Mouse (Mus musculus): ENCODE measurements around the gene Glrx5. TPM values are rescaled to one million over a fixed set of nuclear protein-coding genes. Genes with fewer than 3 reads are reported as not detected.

Glrx5 gene
- polyA plus RNA-seq, 1 experiment from 2014 or later: 169 TPM

DNA sequence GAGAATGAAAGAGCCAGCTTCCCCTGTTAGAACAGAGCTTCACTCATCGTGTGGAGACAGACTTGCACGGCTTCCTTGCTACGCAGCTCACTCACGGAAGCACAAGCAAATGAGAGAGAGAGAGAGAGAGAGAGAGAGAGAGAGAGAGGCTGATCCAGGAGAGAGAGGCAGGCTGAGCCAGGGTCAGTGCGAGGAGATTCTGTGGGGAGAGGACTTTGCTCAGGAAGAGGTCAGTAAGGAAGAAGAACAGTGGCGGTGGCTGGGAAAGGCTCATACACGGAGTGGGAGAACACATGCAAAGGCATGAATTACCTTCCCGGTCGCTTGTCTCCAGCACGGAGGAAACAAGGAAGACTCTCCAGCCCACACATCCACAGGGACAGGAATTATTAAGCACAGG lies 35.3 kb upstream of the Glrx5 start:
- no peak overlapping the region for H3K4me2 ChIP-seq
- no peaks in the 10 kb centered on the region for H3K27me3 ChIP-seq
- H3K9me3 ChIP-seq: no peaks in the 10 kb centered on the region
- 80% methylated on average over 10 of the region's 10 CpGs for WGBS
- no peak for ATAC-seq (ENCODE audit: low FRiP score, low read depth)
- no peak overlapping the region for H3K9ac ChIP-seq
- H3K27ac ChIP-seq (replicated peaks): no peak overlapping the region
- no peaks in the 10 kb centered on the region for H3K4me1 ChIP-seq (replicated peaks)
- H3K4me3 ChIP-seq: no peak overlapping the region
- no peaks in the 10 kb centered on the region for H3K36me3 ChIP-seq

GRCm38 (mm10) chr12:104997641-104998293 lies 34.7 kb upstream of the Glrx5 start:
- Histone ChIP-seq H3K4me3 (no peak overlapping the region), H3K36me3 (no peaks in the 10 kb centered on the region), H3K27ac (replicated peaks) (no peak overlapping the region), H3K9me3 (no peaks in the 10 kb centered on the region), H3K9ac (no peak overlapping the region), H3K4me1 (replicated peaks) (no peaks in the 10 kb centered on the region), H3K4me2 (no peak overlapping the region), H3K27me3 (no peaks in the 10 kb centered on the region)
- no peak for ATAC-seq (ENCODE audit: low FRiP score, low read depth)
- WGBS: 86% methylated on average over 10 of the region's 10 CpGs

GRCm38 (mm10) chr12:104998541-104998940 lies 33.9 kb upstream of the Glrx5 start:
- Histone ChIP-seq H3K27ac (replicated peaks) (no peak overlapping the region), H3K9ac (no peak overlapping the region), H3K4me2 (no peak overlapping the region), H3K27me3 (no peaks in the 10 kb centered on the region), H3K9me3 (no peaks in the 10 kb centered on the region), H3K4me3 (no peak overlapping the region), H3K36me3 (no peaks in the 10 kb centered on the region), H3K4me1 (replicated peaks) (no peaks in the 10 kb centered on the region; the same call in 1 of the 2 replicates)
- ATAC-seq (ENCODE audit: low FRiP score, low read depth): no peak
- WGBS: 71% methylated on average over 6 of the region's 6 CpGs

DNA sequence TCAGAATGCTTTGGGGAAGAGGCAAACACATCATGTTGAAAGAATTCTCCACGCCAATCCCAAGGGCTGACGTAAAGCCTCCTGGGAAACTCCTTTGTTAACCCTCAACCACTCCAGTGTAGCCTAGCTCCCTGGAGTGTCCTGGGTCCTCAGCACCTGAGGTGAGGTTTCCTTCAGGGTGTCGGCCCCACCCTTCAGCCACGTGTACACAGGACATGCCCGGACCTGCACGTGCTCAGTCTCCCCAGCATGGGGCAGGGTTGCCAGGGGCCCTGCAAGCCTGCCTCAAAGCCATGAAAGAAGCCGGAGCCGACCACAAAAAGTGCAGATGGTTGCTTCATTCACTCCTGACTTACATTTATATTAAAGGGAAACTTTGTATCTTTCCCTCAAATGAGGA lies 33.3 kb upstream of the Glrx5 start:
- Histone ChIP-seq H3K9ac (no peak overlapping the region), H3K36me3 (no peaks in the 10 kb centered on the region), H3K9me3 (no peaks in the 10 kb centered on the region), H3K27me3 (no peaks in the 10 kb centered on the region), H3K4me2 (no peak overlapping the region), H3K4me3 (no peak overlapping the region), H3K4me1 (replicated peaks) (no peaks in the 10 kb centered on the region; the same call in 1 of the 2 replicates), H3K27ac (replicated peaks) (no peak overlapping the region)
- 57% methylated on average over 8 of the region's 8 CpGs for WGBS
- no peak for ATAC-seq (ENCODE audit: low FRiP score, low read depth)

DNA sequence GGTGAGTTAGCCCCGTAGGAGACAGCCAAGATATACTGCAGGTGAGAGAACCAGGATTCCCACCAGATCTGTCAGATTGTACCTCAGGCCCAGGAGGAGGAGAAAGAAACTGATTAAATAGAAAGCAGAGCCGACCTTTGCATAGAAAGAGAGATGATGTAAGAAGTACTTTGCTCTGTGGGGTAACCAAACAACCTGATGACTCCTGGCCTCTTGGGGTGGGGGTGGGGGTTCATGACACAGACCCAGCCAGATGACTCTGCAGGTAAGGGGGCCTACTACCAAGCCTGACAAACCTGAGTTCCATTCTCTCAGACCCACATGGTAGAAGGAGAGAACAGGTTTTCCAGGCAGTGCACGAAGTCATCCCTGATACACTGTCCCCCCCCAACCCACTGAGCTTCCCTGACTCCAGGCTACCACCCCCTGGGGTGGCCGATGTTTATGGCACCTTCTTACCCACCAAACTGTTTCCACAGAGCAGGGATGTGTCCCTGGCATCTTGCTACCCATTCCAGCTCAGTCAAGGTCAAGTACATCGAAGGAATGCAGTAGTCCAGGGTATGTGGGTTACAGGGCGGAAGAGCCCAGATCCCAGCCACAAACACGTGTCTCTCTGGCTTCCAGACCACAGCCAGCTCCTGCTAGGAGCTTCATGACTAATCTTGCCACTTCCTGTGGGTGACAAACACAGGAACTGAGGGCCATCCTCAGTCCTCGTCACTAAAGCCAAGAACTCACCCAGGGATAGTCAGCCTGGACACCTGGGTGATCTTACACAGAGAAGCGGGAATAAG lies 31.8 kb upstream of the Glrx5 start:
- ATAC-seq (ENCODE audit: low FRiP score, low read depth): no peak
- 83% methylated on average over 9 of the region's 9 CpGs for WGBS
- no peak overlapping the region for H3K27ac ChIP-seq (replicated peaks)

GRCm38 (mm10) chr12:105001317-105001716 lies 31.2 kb upstream of the Glrx5 start:
- 91% methylated on average over 9 of the region's 9 CpGs for WGBS
- Histone ChIP-seq H3K27me3 (0 out of 2 replicates have a peak, but pooled peaks cover under 1% of the 10 kb centered on the region), H3K4me2 (no peak overlapping the region), H3K36me3 (no peaks in the 10 kb centered on the region), H3K27ac (replicated peaks) (no peak overlapping the region), H3K4me1 (replicated peaks) (no peaks in the 10 kb centered on the region; the same call in 1 of the 2 replicates), H3K9me3 (no peaks in the 10 kb centered on the region), H3K4me3 (no peak overlapping the region), H3K9ac (no peak overlapping the region)
- ATAC-seq (ENCODE audit: low FRiP score, low read depth): no peak

More for the DNA sequence above, 31.8 kb upstream of the Glrx5 start:
- no peak overlapping the region for H3K4me3 ChIP-seq
- H3K9ac ChIP-seq: no peak overlapping the region
- no peaks in the 10 kb centered on the region for H3K27me3 ChIP-seq
- no peaks in the 10 kb centered on the region for H3K36me3 ChIP-seq
- H3K4me2 ChIP-seq: no peak overlapping the region
- H3K4me1 ChIP-seq (replicated peaks): no peaks in the 10 kb centered on the region; the same call in 1 of the 2 replicates
- H3K9me3 ChIP-seq: no peaks in the 10 kb centered on the region

DNA sequence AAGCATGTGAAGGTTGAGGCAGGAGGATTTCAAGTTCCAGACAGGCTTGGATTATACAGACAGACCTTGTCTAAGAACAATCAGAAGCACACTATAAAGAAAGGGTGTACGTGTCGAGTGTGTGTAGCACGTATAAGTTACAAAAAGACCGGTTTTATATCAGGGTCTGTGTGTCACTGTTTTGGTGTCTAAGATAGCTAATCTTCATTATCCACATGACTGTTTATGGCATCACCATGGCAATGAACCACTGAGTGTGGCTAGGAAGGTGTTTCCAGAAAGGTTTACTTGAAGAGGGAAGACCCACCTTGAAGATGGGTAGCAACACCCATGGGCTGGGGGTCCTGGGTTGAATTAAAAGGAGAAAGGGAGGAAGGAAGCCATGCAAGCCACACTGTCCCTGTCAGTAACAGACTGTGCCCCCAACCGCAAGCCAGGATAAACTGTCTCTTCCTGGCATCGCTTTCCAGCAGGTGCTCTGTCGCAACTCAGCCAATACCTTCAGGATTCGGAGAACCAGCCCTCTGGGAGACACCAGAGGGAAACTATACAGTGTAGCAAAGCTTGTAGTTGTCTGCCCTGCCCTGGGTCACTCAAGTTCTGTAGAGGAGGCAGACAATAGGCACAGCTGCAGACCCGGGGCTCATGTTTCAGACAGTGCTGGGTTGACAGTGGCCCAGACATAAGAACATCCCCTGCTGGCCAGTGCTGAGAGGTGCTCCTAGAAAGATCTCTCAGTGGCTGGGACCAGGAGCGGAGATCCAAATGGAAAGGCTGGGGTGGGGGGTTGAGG lies 30.0 kb upstream of the Glrx5 start:
- H3K27me3 ChIP-seq: peaks cover 9% of the 10 kb centered on the region
- H3K4me1 ChIP-seq (replicated peaks): no peaks in the 10 kb centered on the region; the same call in 1 of the 2 replicates
- no peak overlapping the region for H3K4me2 ChIP-seq
- 69% methylated on average over 10 of the region's 10 CpGs for WGBS
- H3K36me3 ChIP-seq: no peaks in the 10 kb centered on the region
- H3K9me3 ChIP-seq: no peaks in the 10 kb centered on the region
- H3K9ac ChIP-seq: no peak overlapping the region
- no peak for ATAC-seq (ENCODE audit: low FRiP score, low read depth)
- H3K4me3 ChIP-seq: no peak overlapping the region
- no peak overlapping the region for H3K27ac ChIP-seq (replicated peaks)

GRCm38 (mm10) chr12:105003158-105003557 lies 29.3 kb upstream of the Glrx5 start:
- H3K9ac ChIP-seq: no peak overlapping the region
- no peaks in the 10 kb centered on the region for H3K9me3 ChIP-seq
- peaks cover 15% of the 10 kb centered on the region for H3K27me3 ChIP-seq
- ATAC-seq (ENCODE audit: low FRiP score, low read depth): no peak
- no peak overlapping the region for H3K4me2 ChIP-seq
- no peak overlapping the region for H3K27ac ChIP-seq (replicated peaks)
- no peaks in the 10 kb centered on the region for H3K36me3 ChIP-seq
- 39% methylated on average over 9 of the region's 9 CpGs for WGBS
- H3K4me3 ChIP-seq: no peak overlapping the region
- no peaks in the 10 kb centered on the region; the same call in 1 of the 2 replicates for H3K4me1 ChIP-seq (replicated peaks)

GRCm38 (mm10) chr12:105003715-105004114 lies 28.8 kb upstream of the Glrx5 start:
- Histone ChIP-seq H3K27ac (replicated peaks) (no peak overlapping the region), H3K36me3 (no peaks in the 10 kb centered on the region), H3K4me2 (no peak overlapping the region), H3K4me1 (replicated peaks) (peaks cover 4% of the 10 kb centered on the region), H3K27me3 (peaks cover 21% of the 10 kb centered on the region), H3K4me3 (no peak overlapping the region), H3K9me3 (no peaks in the 10 kb centered on the region), H3K9ac (no peak overlapping the region)
- no peak for ATAC-seq (ENCODE audit: low FRiP score, low read depth)
- 75% methylated on average over 3 of the region's 3 CpGs for WGBS

DNA sequence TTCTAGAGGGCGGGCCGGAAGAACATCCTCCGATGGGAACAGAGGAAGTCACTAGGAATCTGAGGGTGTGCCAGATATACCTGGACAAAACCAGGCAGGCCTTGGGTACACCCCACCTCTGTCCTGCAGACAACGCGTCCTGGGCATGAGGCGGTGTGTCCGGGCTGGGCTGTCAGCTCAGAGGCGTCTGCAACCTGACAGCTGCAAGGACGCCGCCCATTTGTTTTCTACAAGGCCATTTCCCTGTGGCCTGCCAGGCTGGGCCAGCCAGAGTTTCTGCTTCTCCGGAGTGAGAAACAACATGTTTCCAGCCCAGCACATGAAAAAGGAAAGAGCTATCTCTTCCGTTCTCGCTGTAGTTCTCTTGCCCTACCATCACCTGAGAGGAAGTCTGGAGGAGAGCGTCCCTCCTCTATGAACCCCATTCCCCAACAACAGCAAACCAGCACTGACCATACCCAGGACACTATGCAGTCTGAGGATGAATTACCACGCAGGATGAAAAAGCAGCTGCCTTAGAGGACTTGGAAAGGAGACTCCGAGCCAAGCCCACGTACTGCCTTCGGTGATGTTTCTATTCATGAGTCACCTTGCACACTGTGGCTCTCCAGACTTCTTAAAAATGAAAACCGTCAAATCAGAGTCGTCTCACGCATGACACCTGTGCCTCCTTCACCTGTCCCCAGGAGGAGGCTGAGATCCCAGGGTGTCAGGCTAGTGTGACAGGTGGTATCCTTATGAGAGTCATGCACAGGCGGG lies 27.4 kb upstream of the Glrx5 start:
- no peak overlapping the region for H3K27ac ChIP-seq (replicated peaks)
- no peaks in the 10 kb centered on the region for H3K9me3 ChIP-seq
- no peak overlapping the region for H3K9ac ChIP-seq
- H3K27me3 ChIP-seq: peaks cover 34% of the 10 kb centered on the region
- ATAC-seq (ENCODE audit: low FRiP score, low read depth): no peak
- 83% methylated on average over 22 of the region's 22 CpGs for WGBS
- H3K4me2 ChIP-seq: no peak overlapping the region
- peaks cover 19% of the 10 kb centered on the region for H3K4me1 ChIP-seq (replicated peaks)
- H3K4me3 ChIP-seq: no peak overlapping the region
- no peaks in the 10 kb centered on the region for H3K36me3 ChIP-seq

- H3K4me3 ChIP-seq: no peak overlapping the region
- H3K4me2 ChIP-seq: no peak overlapping the region
- H3K36me3 ChIP-seq: no peaks in the 10 kb centered on the region
- ATAC-seq (ENCODE audit: low FRiP score, low read depth): no peak
- WGBS: 66% methylated on average over 2 of the region's 2 CpGs
- no peak overlapping the region for H3K27ac ChIP-seq (replicated peaks)
- H3K9ac ChIP-seq: no peak overlapping the region
- H3K9me3 ChIP-seq: no peaks in the 10 kb centered on the region
- H3K4me1 ChIP-seq (replicated peaks): peaks cover 20% of the 10 kb centered on the region
- H3K27me3 ChIP-seq: peaks cover 39% of the 10 kb centered on the region
Observed at GRCm38 (mm10) chr12:105005715-105005972, 26.8 kb upstream of the Glrx5 start.

Data from hindbrain, embryonic 15.5 days (tissue).